Mouse (Mus musculus): ENCODE measurements around the gene Barhl2. TPM values are rescaled to one million over a fixed set of nuclear protein-coding genes. Genes with fewer than 3 reads are reported as not detected.

The Barhl2 gene
- polyA plus RNA-seq, 1 experiment from 2014 or later: 2.3 TPM

GRCm38 (mm10) chr5:106461431-106461830 lies 3.5 kb upstream of the Barhl2 start:
- no peak overlapping the region for H3K27ac ChIP-seq
- 6% methylated on average over 3 of the region's 3 CpGs for WGBS

DNA sequence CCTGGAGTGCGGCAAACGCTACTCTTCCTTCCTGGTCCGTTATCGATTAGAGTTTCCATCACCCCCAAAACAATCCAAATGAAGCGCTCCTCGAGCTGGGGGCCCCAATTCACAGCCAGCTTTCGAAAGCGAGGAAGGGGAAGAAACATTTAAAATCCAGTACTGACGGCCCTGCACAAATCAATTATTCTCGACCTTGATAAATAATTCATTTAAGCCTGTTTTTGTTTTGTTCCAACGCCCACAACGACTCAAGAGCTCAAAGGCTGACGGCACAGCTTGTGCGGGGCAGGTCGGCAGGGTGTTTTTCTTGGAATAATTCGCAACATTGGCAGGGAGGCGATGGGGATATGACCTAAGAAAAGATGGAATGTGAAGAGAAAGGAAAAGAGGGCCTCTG lies 2.6 kb upstream of the Barhl2 start:
- peaks cover 100% of the 10 kb centered on the region for H3K27me3 ChIP-seq (ENCODE audit: poor library complexity, severe bottlenecking)
- H3K27ac ChIP-seq: peak overlapping the region; percentile 58; the same call in 1 of the 2 replicates
- H3K4me1 ChIP-seq: peaks cover 68% of the 10 kb centered on the region
- peak; percentile 26 for DNase-seq (ENCODE audit: extremely low spot score, low spot score)
- peak overlapping the region; percentile 62 for H3K4me3 ChIP-seq
- no peaks in the 10 kb centered on the region for H3K36me3 ChIP-seq (replicated peaks)
- WGBS: under 1% methylated on average over 17 of the region's 17 CpGs
- H3K9me3 ChIP-seq: no peaks in the 10 kb centered on the region

More at GRCm38 (mm10) chr5:106461431-106461830, 3.5 kb upstream of the Barhl2 start:
- Histone ChIP-seq H3K4me3 (no peak overlapping the region), H3K4me1 (peaks cover 77% of the 10 kb centered on the region), H3K36me3 (replicated peaks) (no peaks in the 10 kb centered on the region), H3K27me3 (ENCODE audit: poor library complexity, severe bottlenecking) (peaks cover 100% of the 10 kb centered on the region), H3K9me3 (no peaks in the 10 kb centered on the region)
- DNase-seq (ENCODE audit: extremely low spot score, low spot score): no peak

DNA sequence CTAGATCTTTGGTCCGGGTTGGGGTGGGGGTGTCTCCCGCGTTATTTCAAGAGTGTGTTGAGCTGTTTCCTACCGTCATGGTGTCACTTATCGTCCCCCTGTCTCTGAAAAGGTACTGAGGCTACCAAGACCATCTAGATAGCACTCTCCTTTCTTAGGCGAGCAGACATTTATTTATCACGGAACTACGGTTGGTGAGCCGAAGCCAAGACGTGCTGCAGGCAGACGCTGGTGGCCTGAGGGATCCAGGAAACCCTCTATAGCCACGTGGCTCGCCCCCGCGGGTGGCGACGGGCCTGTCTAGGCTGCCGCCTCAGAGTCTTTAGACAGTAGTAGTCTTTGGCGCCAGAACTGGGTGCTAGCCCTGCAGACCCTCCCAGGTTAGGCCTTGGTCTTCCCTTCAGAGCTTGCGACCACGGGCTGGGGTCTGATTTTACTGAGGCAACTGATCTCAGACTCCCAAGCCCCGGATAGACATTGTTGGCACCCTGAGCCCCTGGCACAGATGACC lies 2.1 kb upstream of the Barhl2 start:
- peaks cover 100% of the 10 kb centered on the region for H3K27me3 ChIP-seq (ENCODE audit: poor library complexity, severe bottlenecking)
- H3K9me3 ChIP-seq: no peaks in the 10 kb centered on the region
- no peaks in the 10 kb centered on the region for H3K36me3 ChIP-seq (replicated peaks)
- peak; percentile 56 for DNase-seq (ENCODE audit: extremely low spot score, low spot score)
- peak overlapping the region; percentile 62 for H3K4me3 ChIP-seq
- peaks cover 63% of the 10 kb centered on the region for H3K4me1 ChIP-seq
- WGBS: under 1% methylated on average over 22 of the region's 22 CpGs
- peak overlapping the region; percentile 58; the same call in 1 of the 2 replicates for H3K27ac ChIP-seq

DNA sequence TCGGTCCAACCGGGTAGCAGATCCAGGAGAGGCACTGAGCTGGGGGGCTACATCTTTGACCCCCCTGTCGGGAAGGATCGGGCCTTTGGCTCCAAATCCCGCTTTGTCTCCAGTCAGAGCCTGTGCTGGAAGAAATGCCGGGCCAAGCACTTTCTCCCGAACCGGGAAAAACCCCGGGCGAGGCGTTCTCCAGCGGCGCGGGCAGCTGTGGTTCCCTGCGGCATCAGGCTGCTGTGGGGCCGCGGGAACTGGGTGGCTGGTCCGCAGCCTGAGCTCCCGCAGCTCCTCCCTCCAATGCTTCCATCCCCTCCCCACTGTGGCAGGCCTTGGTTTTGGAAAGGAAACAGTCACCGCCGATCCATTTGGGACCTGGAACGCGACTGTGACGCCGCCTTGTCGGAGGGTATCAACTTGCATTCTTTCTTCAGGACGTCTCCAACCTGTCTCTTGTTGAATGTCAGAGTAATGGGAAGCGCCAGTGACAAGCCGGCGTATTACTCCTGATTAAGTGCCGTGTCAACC lies 1.2 kb upstream of the Barhl2 start:
- Histone ChIP-seq H3K4me3 (peak overlapping the region; percentile 62), H3K9me3 (no peaks in the 10 kb centered on the region), H3K36me3 (replicated peaks) (no peaks in the 10 kb centered on the region), H3K27me3 (ENCODE audit: poor library complexity, severe bottlenecking) (peaks cover 100% of the 10 kb centered on the region), H3K4me1 (peaks cover 57% of the 10 kb centered on the region), H3K27ac (peak overlapping the region; percentile 78)
- peak; percentile 58 for DNase-seq (ENCODE audit: extremely low spot score, low spot score)
- WGBS: under 1% methylated on average over 31 of the region's 31 CpGs

GRCm38 (mm10) chr5:106458477-106459119 lies 632 bp upstream of the Barhl2 start:
- DNase-seq (ENCODE audit: extremely low spot score, low spot score): peak; percentile 78
- Histone ChIP-seq H3K4me3 (peak overlapping the region; percentile 62), H3K27ac (peak overlapping the region; percentile 78), H3K9me3 (no peaks in the 10 kb centered on the region), H3K36me3 (replicated peaks) (no peaks in the 10 kb centered on the region), H3K27me3 (ENCODE audit: poor library complexity, severe bottlenecking) (peaks cover 100% of the 10 kb centered on the region), H3K4me1 (peaks cover 57% of the 10 kb centered on the region)
- under 1% methylated on average over 67 of the region's 68 CpGs for WGBS

DNA sequence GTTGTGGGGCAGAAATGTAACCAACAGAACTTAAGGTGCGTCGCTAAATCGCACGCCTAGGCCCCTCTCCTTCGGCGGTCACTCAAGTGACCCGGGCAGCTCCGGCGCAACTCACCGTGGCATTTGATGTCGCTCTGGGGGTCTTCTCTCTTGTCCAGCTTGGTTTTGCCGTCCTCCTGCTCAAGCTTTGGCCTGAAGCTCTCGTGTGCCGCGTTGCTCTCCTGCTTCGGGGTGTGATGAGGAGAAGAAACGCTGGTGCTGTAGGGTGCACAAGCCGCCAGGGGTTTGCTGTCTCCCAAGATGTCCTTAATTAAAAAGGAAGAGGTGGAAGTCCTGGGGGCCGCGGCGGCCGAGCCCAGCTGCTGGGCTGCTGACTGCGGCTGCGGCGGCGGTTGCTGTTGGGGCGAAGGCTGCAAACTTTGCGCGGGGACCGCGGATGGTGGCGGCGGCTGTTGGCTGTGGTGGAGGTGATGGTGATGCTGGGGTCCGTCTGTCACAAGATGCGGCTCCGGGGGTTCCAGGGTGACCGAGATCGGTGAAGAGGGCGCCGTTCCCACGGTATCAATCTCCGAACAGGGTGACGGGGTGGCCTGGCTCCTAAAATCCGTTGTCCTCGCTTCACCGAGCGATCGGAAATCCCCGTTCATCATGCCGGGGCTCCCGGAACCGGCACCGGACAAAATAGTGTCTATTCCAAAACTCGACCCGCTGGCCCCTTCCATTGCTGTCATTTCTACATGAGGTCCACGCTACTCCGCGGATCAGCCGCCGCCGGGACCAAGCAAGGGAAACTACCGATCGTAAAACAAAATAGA lies 648 bp downstream of the Barhl2 start:
- Histone ChIP-seq H3K27me3 (ENCODE audit: poor library complexity, severe bottlenecking) (peaks cover 100% of the 10 kb centered on the region), H3K4me3 (peak overlapping the region; percentile 62), H3K9me3 (no peaks in the 10 kb centered on the region), H3K36me3 (replicated peaks) (no peaks in the 10 kb centered on the region), H3K4me1 (peaks cover 54% of the 10 kb centered on the region), H3K27ac (peak overlapping the region; percentile 78)
- peak; percentile 61 for DNase-seq (ENCODE audit: extremely low spot score, low spot score)
- WGBS: under 1% methylated on average over 63 of the region's 63 CpGs

GRCm38 (mm10) chr5:106455984-106456383 lies 2.0 kb downstream of the Barhl2 start:
- Histone ChIP-seq H3K4me1 (peaks cover 63% of the 10 kb centered on the region), H3K27ac (peak overlapping the region; percentile 82; the same call in 1 of the 2 replicates), H3K9me3 (no peaks in the 10 kb centered on the region), H3K36me3 (replicated peaks) (no peaks in the 10 kb centered on the region), H3K4me3 (peak overlapping the region; percentile 62), H3K27me3 (ENCODE audit: poor library complexity, severe bottlenecking) (peaks cover 100% of the 10 kb centered on the region)
- no peak for DNase-seq (ENCODE audit: extremely low spot score, low spot score)
- WGBS: 2% methylated on average over 7 of the region's 7 CpGs

GRCm38 (mm10) chr5:106455106-106455920 lies 2.7 kb downstream of the Barhl2 start:
- WGBS: 1% methylated on average over 17 of the region's 17 CpGs
- H3K36me3 ChIP-seq (replicated peaks): no peaks in the 10 kb centered on the region
- H3K27ac ChIP-seq: peak overlapping the region; percentile 82
- DNase-seq (ENCODE audit: extremely low spot score, low spot score): peak; percentile 47
- peaks cover 56% of the 10 kb centered on the region for H3K4me1 ChIP-seq
- H3K4me3 ChIP-seq: peak overlapping the region; percentile 62
- H3K27me3 ChIP-seq (ENCODE audit: poor library complexity, severe bottlenecking): peaks cover 100% of the 10 kb centered on the region
- H3K9me3 ChIP-seq: no peaks in the 10 kb centered on the region

GRCm38 (mm10) chr5:106454411-106455105 lies 3.4 kb downstream of the Barhl2 start:
- Histone ChIP-seq H3K27ac (peak overlapping the region; percentile 82; the same call in 1 of the 2 replicates), H3K4me1 (peaks cover 50% of the 10 kb centered on the region), H3K9me3 (no peaks in the 10 kb centered on the region), H3K4me3 (peak overlapping the region; percentile 62), H3K36me3 (replicated peaks) (no peaks in the 10 kb centered on the region), H3K27me3 (ENCODE audit: poor library complexity, severe bottlenecking) (peaks cover 100% of the 10 kb centered on the region)
- 1% methylated on average over 9 of the region's 9 CpGs for WGBS
- DNase-seq (ENCODE audit: extremely low spot score, low spot score): peak; percentile 29

GRCm38 (mm10) chr5:106453886-106454321 lies 4.1 kb downstream of the Barhl2 start:
- Histone ChIP-seq H3K4me3 (peak overlapping the region; percentile 62), H3K27ac (peak overlapping the region; percentile 82), H3K36me3 (replicated peaks) (no peaks in the 10 kb centered on the region), H3K9me3 (no peaks in the 10 kb centered on the region), H3K27me3 (ENCODE audit: poor library complexity, severe bottlenecking) (peaks cover 100% of the 10 kb centered on the region), H3K4me1 (peaks cover 46% of the 10 kb centered on the region)
- peak; percentile 53 for DNase-seq (ENCODE audit: extremely low spot score, low spot score)
- WGBS: 0% methylated on average over 13 of the region's 13 CpGs

DNA sequence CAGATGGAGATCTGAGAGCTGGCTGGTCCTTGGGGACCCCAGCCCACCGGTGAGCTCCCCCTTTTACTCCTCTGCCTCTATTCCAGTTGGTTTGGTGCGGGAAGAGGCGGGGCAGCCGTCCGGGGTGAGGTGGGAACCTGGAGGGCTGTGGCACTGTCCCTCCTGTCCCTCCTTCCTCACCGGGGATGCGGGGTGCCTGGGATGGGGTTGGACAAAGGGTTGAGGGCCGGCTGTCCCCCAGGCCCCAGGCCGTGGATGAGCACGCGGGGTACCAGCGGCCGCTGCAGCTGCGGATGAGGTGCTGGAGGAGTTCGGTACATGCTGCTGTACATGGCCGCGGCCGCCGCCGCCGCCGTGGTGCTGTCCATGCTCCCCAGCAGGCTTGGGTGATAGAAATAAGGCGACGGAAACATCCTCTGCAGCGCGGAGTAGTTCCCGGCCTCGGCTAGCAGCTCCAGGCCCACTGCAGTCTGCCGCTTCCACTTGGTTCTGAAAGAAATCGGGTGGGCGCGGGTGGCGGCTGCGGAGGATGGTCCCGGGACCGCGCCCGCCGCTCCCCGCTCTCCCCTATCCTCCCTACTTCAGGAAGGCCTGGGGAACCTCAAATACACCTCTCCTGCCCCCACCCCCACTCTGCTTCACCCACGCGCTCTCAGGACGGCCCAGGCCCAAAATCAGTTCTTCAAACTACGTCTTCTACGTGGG lies 4.6 kb downstream of the Barhl2 start:
- Histone ChIP-seq H3K36me3 (replicated peaks) (no peaks in the 10 kb centered on the region), H3K27ac (peak overlapping the region; percentile 82), H3K27me3 (ENCODE audit: poor library complexity, severe bottlenecking) (peaks cover 100% of the 10 kb centered on the region), H3K4me3 (peak overlapping the region; percentile 62), H3K9me3 (no peaks in the 10 kb centered on the region), H3K4me1 (peaks cover 46% of the 10 kb centered on the region)
- peak; percentile 56 for DNase-seq (ENCODE audit: extremely low spot score, low spot score)
- WGBS: under 1% methylated on average over 45 of the region's 45 CpGs

Measured in forebrain, embryonic 10.5 days (tissue).